Mouse (Mus musculus) stomach, postnatal 0 days (tissue): Measurements from ENCODE around the gene Lef1.

Experiments
- CTCF ChIP-seq: IDR thresholded peaks from 2 replicates; pipeline ENCODE4 v1.5.1; 2016; ENCODE audit warnings: antibody characterized with exemption, low read depth, mild to moderate bottlenecking, moderate library complexity
- EP300 ChIP-seq: optimal IDR thresholded peaks from 2 replicates; pipeline ENCODE3; 2016; ENCODE audit warnings: antibody characterized with exemption

- TF ChIP-seq CTCF (no peak), EP300 (no peak)
Observed at GRCm38 (mm10) chr3:131065001-131065400, 45.3 kb upstream of the Lef1 start.
